Mouse (Mus musculus) small intestine, adult 2 months (tissue): ENCODE measurements at regions not wholly inside any gene's neighbourhood (a gene's known extent, or its start where the extent isn't known, plus 50 kb on each side); places are given as distances from the start of the nearest gene placed in this dataset.

Source experiments
- CTCF ChIP-seq: fragments of 200-500 bp; IDR thresholded peaks from 2 replicates; pipeline ENCODE4 v1.5.1; 2012; ENCODE audit warnings: low read depth, mild to moderate bottlenecking, control low read depth, inconsistent platforms, low read length, moderate library complexity, mixed read lengths; ENCODE audit not compliant: insufficient replicate concordance, insufficient read length; ENCODE audit errors: extremely low read depth
- POLR2A ChIP-seq: fragments of 200-500 bp; IDR thresholded peaks from 2 replicates; pipeline ENCODE4 v1.6.1; 2012; ENCODE audit warnings: low read depth, mild to moderate bottlenecking, control low read depth, inconsistent platforms, low read length, moderate library complexity

DNA sequence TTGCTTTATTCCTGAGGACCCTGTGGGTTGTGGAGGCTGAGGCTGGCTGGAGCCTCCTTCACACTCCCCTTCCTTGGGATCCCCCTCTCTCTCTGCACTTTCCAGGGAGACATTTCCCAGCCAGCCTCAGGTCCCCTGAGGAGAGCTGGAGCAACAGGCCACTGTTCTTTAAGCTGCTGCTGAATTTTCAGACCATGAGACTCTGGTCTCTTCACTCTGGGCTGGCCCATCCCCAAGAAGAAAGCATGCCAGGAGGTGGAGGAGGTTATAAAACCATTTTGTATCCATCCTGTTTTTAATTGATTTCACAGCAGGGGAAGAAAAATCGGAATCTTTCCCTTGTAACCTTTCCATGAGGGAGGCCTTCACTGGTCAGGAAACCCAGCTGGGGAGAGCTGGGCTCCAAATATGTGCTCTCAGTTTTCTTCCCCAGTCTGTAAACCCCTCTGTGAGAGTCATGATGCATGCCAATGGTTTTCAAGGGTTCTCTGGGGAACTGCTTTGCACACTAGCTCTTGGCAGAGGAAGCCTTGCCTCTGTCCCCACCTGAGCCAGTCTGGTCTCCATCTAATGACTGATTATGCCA is 122.6 kb downstream of the Mtx3 start:
- no peak for TF ChIP-seq CTCF
- TF ChIP-seq POLR2A: no peak
